Mouse (Mus musculus) MEL (cell line): ENCODE data around the gene Sh2b2. TPM values are rescaled to one million over a fixed set of nuclear protein-coding genes. Genes with fewer than 3 reads are reported as not detected.

Experiments used
- DNase-seq: peaks from one replicate; pipeline ENCODE4 v3.0.0; 2011; ENCODE audit warnings: low read depth, low spot score
- H3K27ac ChIP-seq: 2 replicates; pipeline ENCODE4 v1.5.1; 2012; ENCODE audit warnings: low read depth, mild to moderate bottlenecking, control low read depth, low read length, moderate library complexity; ENCODE audit not compliant: control insufficient read depth
- H3K27me3 ChIP-seq, 2 experiments: fragments of 150-350 bp in 1 of 2; sonication (generic) in 1 of 2; 2 replicates each; pipeline ENCODE4 v1.6.1; 2012; ENCODE audit warnings: low read length in 2 of 2, mild to moderate bottlenecking in 2 of 2, improper control_type of control experiment in 1 of 2, moderate library complexity in 1 of 2; ENCODE audit not compliant: insufficient read depth in 2 of 2, control insufficient read depth in 1 of 2
- H3K36me3 ChIP-seq, 2 experiments: 2 replicates each; pipeline ENCODE4 v1.6.1; 2012 to 2014; ENCODE audit warnings: low read length in 2 of 2, improper control_type of control experiment in 1 of 2, inconsistent platforms in 1 of 2, mild to moderate bottlenecking in 1 of 2; ENCODE audit not compliant: insufficient read depth in 2 of 2, control insufficient read depth in 1 of 2
- H3K4me1 ChIP-seq, 2 experiments: fragments of 150-350 bp in 1 of 2; sonication (generic) in 1 of 2; 2 replicates each; pipeline ENCODE4 v1.6.1; 2012; ENCODE audit warnings: low read length in 2 of 2, improper control_type of control experiment in 1 of 2, mild to moderate bottlenecking in 1 of 2; ENCODE audit not compliant: insufficient read depth in 2 of 2, control insufficient read depth in 1 of 2
- H3K4me3 ChIP-seq, 2 experiments: fragments of 150-350 bp in 1 of 2; sonication (generic) in 1 of 2; 2 replicates each; pipeline ENCODE4 v1.5.1; 2012; ENCODE audit warnings: low read depth in 2 of 2, low read length in 2 of 2, mild to moderate bottlenecking in 2 of 2, moderate library complexity in 2 of 2, control low read depth in 1 of 2, improper control_type of control experiment in 1 of 2; ENCODE audit not compliant: control insufficient read depth in 1 of 2, insufficient read depth in 1 of 2
- H3K79me2 ChIP-seq: 2 replicates; pipeline ENCODE4 v1.6.1; 2012; ENCODE audit warnings: mild to moderate bottlenecking, low read length, moderate library complexity; ENCODE audit not compliant: control insufficient read depth, poor library complexity, insufficient read depth
- H3K9ac ChIP-seq: 2 replicates; pipeline ENCODE4 v1.6.1; 2012; ENCODE audit warnings: low read depth, mild to moderate bottlenecking, control low read depth, low read length, moderate library complexity; ENCODE audit not compliant: control insufficient read depth, poor library complexity, severe bottlenecking
- H3K9me3 ChIP-seq: fragments of 150-350 bp; sonication (generic); replicated peaks from 2 replicates; pipeline ENCODE4 v1.6.1; 2012; ENCODE audit warnings: mild to moderate bottlenecking, low read length, improper control_type of control experiment, moderate library complexity; ENCODE audit not compliant: insufficient read depth
- BHLHE40 ChIP-seq: IDR thresholded peaks from 2 replicates; pipeline ENCODE4 v1.6.1; 2012; ENCODE audit warnings: low read depth, mild to moderate bottlenecking, inconsistent platforms, low read length, improper control_type of control experiment, borderline replicate concordance
- CHD1 ChIP-seq: IDR thresholded peaks from 2 replicates; pipeline ENCODE4 v1.6.1; 2012; ENCODE audit warnings: low read depth, mild to moderate bottlenecking, inconsistent platforms, low read length, improper control_type of control experiment
- CTCF ChIP-seq, 3 experiments: IDR thresholded peaks in 2 of 3; conservative IDR thresholded peaks in 1 of 3; 2 replicates each; pipeline ENCODE4 v1.5.1; 2011 to 2012; ENCODE audit warnings: low read length in 3 of 3, low read depth in 2 of 3, mild to moderate bottlenecking in 2 of 3, improper control_type of control experiment in 1 of 3, inconsistent platforms in 1 of 3, mixed read lengths in 1 of 3, moderate library complexity in 1 of 3; ENCODE audit not compliant: control insufficient read depth in 1 of 3, insufficient read depth in 1 of 3, poor library complexity in 1 of 3, severe bottlenecking in 1 of 3
- E2F4 ChIP-seq: IDR thresholded peaks from 2 replicates; pipeline ENCODE4 v1.6.1; 2011; ENCODE audit warnings: low read depth, low read length, improper control_type of control experiment, borderline replicate concordance
- ELF1 ChIP-seq: IDR thresholded peaks from 2 replicates; pipeline ENCODE4 v1.6.1; 2014; ENCODE audit warnings: low read depth, mild to moderate bottlenecking, inconsistent platforms, low read length, improper control_type of control experiment, moderate library complexity
- EP300 ChIP-seq, 2 experiments: IDR thresholded peaks; 2 replicates each; pipeline ENCODE4 v1.6.1; 2011; ENCODE audit warnings: improper control_type of control experiment in 2 of 2, low read length in 2 of 2, low read depth in 1 of 2, mild to moderate bottlenecking in 1 of 2
- ETS1 ChIP-seq: IDR thresholded peaks from 2 replicates; pipeline ENCODE4 v1.6.1; 2012; ENCODE audit warnings: low read depth, mild to moderate bottlenecking, inconsistent platforms, low read length, improper control_type of control experiment, moderate library complexity
- GABPA ChIP-seq: IDR thresholded peaks from 2 replicates; pipeline ENCODE4 v1.6.1; 2012; ENCODE audit warnings: low read depth, mild to moderate bottlenecking, inconsistent platforms, low read length, improper control_type of control experiment, moderate library complexity
- GATA1 ChIP-seq: IDR thresholded peaks from 2 replicates; pipeline ENCODE4 v1.6.1; 2011; ENCODE audit warnings: low read depth, low read length, improper control_type of control experiment
- HCFC1 ChIP-seq: IDR thresholded peaks from 2 replicates; pipeline ENCODE4 v1.6.1; 2012; ENCODE audit warnings: low read depth, mild to moderate bottlenecking, inconsistent platforms, low read length, improper control_type of control experiment, moderate library complexity
- JUND ChIP-seq: IDR thresholded peaks from 2 replicates; pipeline ENCODE4 v1.6.1; 2011; ENCODE audit warnings: low read depth, mild to moderate bottlenecking, improper control_type of control experiment, low read length
- KAT2A ChIP-seq: conservative IDR thresholded peaks from 2 replicates; pipeline ENCODE4 v1.6.1; 2012; ENCODE audit warnings: low read depth, low read length, improper control_type of control experiment, inconsistent platforms
- MAFK ChIP-seq: IDR thresholded peaks from 2 replicates; pipeline ENCODE4 v1.6.1; 2011; ENCODE audit warnings: low read depth, mild to moderate bottlenecking, low read length, improper control_type of control experiment, borderline replicate concordance
- MAX ChIP-seq: IDR thresholded peaks from 2 replicates; pipeline ENCODE4 v1.6.1; 2011; ENCODE audit warnings: low read length, improper control_type of control experiment
- MAZ ChIP-seq: IDR thresholded peaks from 2 replicates; pipeline ENCODE4 v1.6.1; 2012; ENCODE audit warnings: low read depth, mild to moderate bottlenecking, inconsistent platforms, low read length, improper control_type of control experiment
- MEF2A ChIP-seq: IDR thresholded peaks from 2 replicates; pipeline ENCODE4 v1.6.1; 2014; ENCODE audit warnings: low read depth, mild to moderate bottlenecking, inconsistent platforms, low read length, improper control_type of control experiment; ENCODE audit not compliant: poor library complexity, insufficient replicate concordance, severe bottlenecking; ENCODE audit errors: extremely low read depth
- MXI1 ChIP-seq: IDR thresholded peaks from 2 replicates; pipeline ENCODE4 v1.6.1; 2011; ENCODE audit warnings: mild to moderate bottlenecking, low read depth, low read length, improper control_type of control experiment
- MYB ChIP-seq: IDR thresholded peaks from 2 replicates; pipeline ENCODE4 v1.6.1; 2011; ENCODE audit warnings: mild to moderate bottlenecking, low read depth, low read length, improper control_type of control experiment
- NELFE ChIP-seq: IDR thresholded peaks from 2 replicates; pipeline ENCODE4 v1.6.1; 2011; ENCODE audit warnings: low read depth, low read length, improper control_type of control experiment
- NRF1 ChIP-seq: IDR thresholded peaks from 2 replicates; pipeline ENCODE4 v1.6.1; 2014; ENCODE audit warnings: low read depth, mild to moderate bottlenecking, inconsistent platforms, low read length, improper control_type of control experiment, moderate library complexity; ENCODE audit not compliant: poor library complexity, insufficient read depth, severe bottlenecking
- POLR2A ChIP-seq, 2 experiments: IDR thresholded peaks; 2 replicates each; pipeline ENCODE4 v1.6.1; 2011 to 2012; ENCODE audit warnings: low read length in 2 of 2, mild to moderate bottlenecking in 2 of 2, control low read depth in 1 of 2, improper control_type of control experiment in 1 of 2, low read depth in 1 of 2, moderate library complexity in 1 of 2; ENCODE audit not compliant: control insufficient read depth in 1 of 2, insufficient read depth in 1 of 2, poor library complexity in 1 of 2
- POLR2AphosphoS5 ChIP-seq: IDR thresholded peaks from 2 replicates; pipeline ENCODE4 v1.6.1; 2012; ENCODE audit warnings: low read depth, borderline replicate concordance, mild to moderate bottlenecking, inconsistent platforms, low read length, moderate library complexity, mixed read lengths
- RAD21 ChIP-seq: IDR thresholded peaks from 2 replicates; pipeline ENCODE4 v1.6.1; 2011; ENCODE audit warnings: mild to moderate bottlenecking, low read depth, low read length, improper control_type of control experiment
- RCOR1 ChIP-seq: IDR thresholded peaks from 2 replicates; pipeline ENCODE4 v1.6.1; 2012; ENCODE audit warnings: low read depth, mild to moderate bottlenecking, inconsistent platforms, low read length, improper control_type of control experiment
- SIN3A ChIP-seq: IDR thresholded peaks from 2 replicates; pipeline ENCODE4 v1.6.1; 2012; ENCODE audit warnings: low read length, improper control_type of control experiment, inconsistent platforms
- SMC3 ChIP-seq: IDR thresholded peaks from 2 replicates; pipeline ENCODE4 v1.6.1; 2011; ENCODE audit warnings: low read depth, low read length, improper control_type of control experiment
- TAL1 ChIP-seq: IDR thresholded peaks from 2 replicates; pipeline ENCODE4 v1.6.1; 2012; ENCODE audit warnings: mild to moderate bottlenecking, inconsistent platforms, low read length, moderate library complexity, mixed read lengths
- TBP ChIP-seq: IDR thresholded peaks from 2 replicates; pipeline ENCODE4 v1.8.0; 2011; ENCODE audit warnings: low read depth, low read length, improper control_type of control experiment
- TCF12 ChIP-seq: IDR thresholded peaks from 2 replicates; pipeline ENCODE4 v1.6.1; 2014; ENCODE audit warnings: low read depth, mild to moderate bottlenecking, inconsistent platforms, low read length, improper control_type of control experiment, moderate library complexity
- UBTF ChIP-seq: IDR thresholded peaks from 2 replicates; pipeline ENCODE4 v1.6.1; 2012; ENCODE audit warnings: low read depth, mild to moderate bottlenecking, inconsistent platforms, low read length, improper control_type of control experiment, moderate library complexity, borderline replicate concordance; ENCODE audit not compliant: insufficient read depth
- USF1 ChIP-seq: IDR thresholded peaks from 2 replicates; pipeline ENCODE4 v1.6.1; 2014; ENCODE audit warnings: low read depth, mild to moderate bottlenecking, inconsistent platforms, low read length, improper control_type of control experiment, moderate library complexity
- USF2 ChIP-seq, 2 experiments: IDR thresholded peaks; 2 replicates each; pipeline ENCODE4 v1.6.1; 2011 to 2012; ENCODE audit warnings: improper control_type of control experiment in 2 of 2, low read length in 2 of 2, borderline replicate concordance in 1 of 2, inconsistent platforms in 1 of 2, low read depth in 1 of 2, mild to moderate bottlenecking in 1 of 2; ENCODE audit not compliant: insufficient read depth in 1 of 2
- ZC3H11A ChIP-seq: IDR thresholded peaks from 2 replicates; pipeline ENCODE4 v1.6.1; 2012; ENCODE audit warnings: low read depth, mild to moderate bottlenecking, inconsistent platforms, low read length, improper control_type of control experiment
- ZKSCAN1 ChIP-seq: IDR thresholded peaks from 2 replicates; pipeline ENCODE4 v1.6.1; 2012; ENCODE audit warnings: low read depth, mild to moderate bottlenecking, inconsistent platforms, low read length, improper control_type of control experiment, moderate library complexity
- ZMIZ1 ChIP-seq: IDR thresholded peaks from 2 replicates; pipeline ENCODE4 v1.6.1; 2012; ENCODE audit warnings: low read depth, mild to moderate bottlenecking, inconsistent platforms, low read length, improper control_type of control experiment, moderate library complexity
- polyA plus RNA-seq, 2 experiments: library from polyadenylated mRNA; stranded (reverse) in 1 of 2; unstranded in 1 of 2; fragments of >175 nt in 1 of 2; fragments of >200 nt in 1 of 2; gene quantifications; 2 replicates each; pipeline versions ENCODE4 v1.2.1 to v1.2.4; 2012; ENCODE audit warnings: low replicate concordance in 2 of 2, low read depth in 1 of 2; ENCODE audit not compliant: insufficient read length in 2 of 2, insufficient read depth in 1 of 2, missing spikeins in 1 of 2
- total RNA-seq: library from RNA; depleted of rRNA; stranded (reverse); fragments of 300-350 nt; gene quantifications from 2 replicates; pipeline ENCODE4 v1.2.3, GENCODE M21; 2012

The Sh2b2 gene
- total and polyA plus RNA-seq, 3 experiments, result 0.07 TPM; not detected in 2

DNA sequence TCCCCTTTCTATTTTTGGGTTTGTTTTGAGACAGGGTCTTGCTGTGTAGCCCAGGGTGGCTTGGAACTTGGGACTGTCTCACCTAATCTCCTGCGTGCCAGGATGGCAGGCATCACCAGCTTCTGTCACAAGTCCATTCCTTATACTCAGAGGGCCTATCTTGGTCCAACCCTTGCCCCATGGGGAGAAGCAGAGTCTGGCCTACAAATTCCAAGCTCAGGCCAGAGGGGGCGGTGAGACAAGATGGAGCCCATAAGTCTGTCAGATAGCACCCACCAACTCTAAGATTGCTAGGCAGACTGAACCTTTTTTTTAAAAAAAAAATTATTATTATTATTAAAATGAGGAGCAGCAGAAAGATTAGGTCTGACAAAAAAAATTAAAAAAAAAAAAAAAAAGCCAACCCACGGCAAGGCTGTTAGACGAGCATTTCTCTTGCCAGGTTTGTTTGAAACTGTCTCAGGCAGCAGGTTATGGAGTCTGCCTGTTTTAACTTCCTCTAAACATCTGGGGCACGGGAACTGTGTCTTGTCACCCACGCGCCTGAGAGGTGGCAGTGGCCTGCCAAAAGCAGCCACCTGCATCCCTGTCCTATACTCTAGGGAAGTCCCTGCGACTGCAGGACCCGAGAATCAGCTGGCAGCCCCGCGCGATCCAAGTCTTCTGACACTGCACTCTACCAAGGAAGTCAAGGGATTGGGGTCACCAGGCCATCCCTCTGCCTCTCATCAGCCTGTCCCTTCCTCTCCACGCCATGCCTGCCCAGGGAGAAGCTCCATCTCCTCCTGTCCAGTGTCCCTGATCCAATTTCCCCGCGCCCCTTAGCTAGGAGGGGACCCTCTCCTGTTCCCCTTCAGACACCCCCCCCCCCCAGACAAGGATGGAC lies 76.5 kb downstream of the Sh2b2 start:
- H3K27ac ChIP-seq, result peak overlapping the region; percentile 66
- peak overlapping the region; percentile 78 to 81 for H3K4me3 ChIP-seq
- peaks cover 14% of the 10 kb centered on the region for H3K79me2 ChIP-seq
- H3K36me3 ChIP-seq, result peaks cover 2 to 15% of the 10 kb centered on the region in 2 experiments; a peak in 3 of 4 replicates
- DNase-seq, result peak; percentile 83
- H3K27me3 ChIP-seq, result no peaks in the 10 kb centered on the region
- no peaks in the 10 kb centered on the region for H3K9me3 ChIP-seq
- H3K4me1 ChIP-seq, result peaks cover 0 to 29% of the 10 kb centered on the region in 2 experiments
- H3K9ac ChIP-seq, result peak overlapping the region; percentile 80
- no peak; the same call in 1 of the 2 replicates for TF ChIP-seq CHD1
- TF ChIP-seq USF1, result no peak
- TF ChIP-seq GABPA, result no peak
- TF ChIP-seq BHLHE40, result no peak
- TF ChIP-seq KAT2A, result no peak
- peak; percentile 84; the same call in 1 of the 2 replicates for TF ChIP-seq SIN3A
- no peak for TF ChIP-seq NRF1
- TF ChIP-seq MAZ, result no peak
- TF ChIP-seq RAD21, result no peak
- TF ChIP-seq JUND, result no peak
- no peak for TF ChIP-seq MEF2A
- TF ChIP-seq ZC3H11A, result no peak
- TF ChIP-seq MXI1, result no peak; the same call in 1 of the 2 replicates
- TF ChIP-seq E2F4, result no peak
- TF ChIP-seq ELF1, result no peak
- TF ChIP-seq TAL1, result 0 out of 2 replicates have a peak, but pooled peaks have one; percentile 7
- TF ChIP-seq USF2 (IDR thresholded peaks at IDR 0.05; ENCODE audit: borderline replicate concordance in 1 of 2, insufficient read depth in 1 of 2, low read depth in 1 of 2, low read length in 2 of 2), result no peak
- TF ChIP-seq HCFC1, result no peak
- 0 out of 2 replicates have a peak, but pooled peaks have one; percentile 18 for TF ChIP-seq TCF12
- no peak for TF ChIP-seq POLR2AphosphoS5
- no peak for TF ChIP-seq EP300 (IDR thresholded peaks at IDR 0.05; ENCODE audit: low read depth in 1 of 2, low read length in 2 of 2)
- no peak for TF ChIP-seq MAFK
- TF ChIP-seq RCOR1, result no peak
- peak; percentile 71 for TF ChIP-seq ETS1
- TF ChIP-seq UBTF, result no peak
- TF ChIP-seq ZKSCAN1, result no peak
- TF ChIP-seq TBP, result peak; percentile 59; the same call in 1 of the 2 replicates
- TF ChIP-seq ZMIZ1, result no peak
- TF ChIP-seq MAX, result no peak
- no peak for TF ChIP-seq SMC3
- no peak for TF ChIP-seq MYB
- TF ChIP-seq CTCF (IDR thresholded peaks at IDR 0.05 in 2 of 3, conservative IDR thresholded peaks at IDR 0.05 in 1 of 3; ENCODE audit: control insufficient read depth in 1 of 3, insufficient read depth in 1 of 3, low read depth in 2 of 3, low read length in 3 of 3, poor library complexity in 1 of 3, severe bottlenecking in 1 of 3), result no peak
- no peak; the same call in 1 of the 2 replicates for TF ChIP-seq NELFE
- no peak for TF ChIP-seq GATA1
- no peak for TF ChIP-seq POLR2A (IDR thresholded peaks at IDR 0.05; ENCODE audit: control insufficient read depth in 1 of 2, insufficient read depth in 1 of 2, low read depth in 1 of 2, low read length in 2 of 2, poor library complexity in 1 of 2)
